Mouse (Mus musculus) heart, postnatal 0 days (tissue): ENCODE data around the gene Gm3336. TPM values are rescaled to one million over a fixed set of nuclear protein-coding genes. Genes with fewer than 3 reads are reported as not detected.

Source experiments
- ATAC-seq: fragments of 200-750 bp; cut with Nextera tagmentation; 2 replicates; pipeline ENCODE4 v1.8.0; 2017; ENCODE audit warnings: low read depth, moderate number of reproducible peaks, moderate library complexity; ENCODE audit not compliant: insufficient read depth
- DNase-seq: peaks from one replicate; pipeline ENCODE4 v3.0.0-alpha.2; 2016; ENCODE audit warnings: low spot score
- H3K27ac ChIP-seq: fragments of 300-500 bp; sonication (generic); 2 replicates; pipeline ENCODE4 v1.5.1; 2014; ENCODE audit warnings: low read depth, mild to moderate bottlenecking
- H3K27me3 ChIP-seq: fragments of 300-500 bp; sonication (generic); 2 replicates; pipeline ENCODE4 v1.6.1; 2014; ENCODE audit warnings: low read length, mixed read lengths; ENCODE audit not compliant: control insufficient read depth, insufficient read depth
- H3K36me3 ChIP-seq: fragments of 300-500 bp; sonication (generic); replicated peaks from 2 replicates; pipeline ENCODE4 v1.6.1; 2014; ENCODE audit warnings: low read length, mixed read lengths; ENCODE audit not compliant: control insufficient read depth, insufficient read depth
- H3K4me1 ChIP-seq: fragments of 300-500 bp; sonication (generic); 2 replicates; pipeline ENCODE4 v1.6.1; 2014; ENCODE audit warnings: antibody characterized with exemption; ENCODE audit not compliant: control insufficient read depth, insufficient read depth
- H3K4me2 ChIP-seq: fragments of 300-500 bp; sonication (generic); 2 replicates; pipeline ENCODE4 v1.6.1; 2014; ENCODE audit warnings: low read depth, mild to moderate bottlenecking, low read length, moderate library complexity
- H3K4me3 ChIP-seq: fragments of 300-500 bp; sonication (generic); 2 replicates; pipeline ENCODE4 v1.5.1; 2014; ENCODE audit warnings: low read depth, low read length
- H3K9ac ChIP-seq: fragments of 300-500 bp; sonication (generic); replicated peaks from 2 replicates; pipeline ENCODE4 v1.6.1; 2014; ENCODE audit warnings: low read depth, low read length, mixed read lengths
- H3K9me3 ChIP-seq: fragments of 300-500 bp; sonication (generic); replicated peaks from 2 replicates; pipeline ENCODE4 v1.6.1; 2016; ENCODE audit warnings: low read length; ENCODE audit not compliant: control insufficient read depth
- CTCF ChIP-seq: IDR thresholded peaks from 2 replicates; pipeline ENCODE4 v1.5.1; 2016; ENCODE audit warnings: antibody characterized with exemption, control low read depth, low read depth
- EP300 ChIP-seq: IDR thresholded peaks from 2 replicates; pipeline ENCODE4 v1.6.1; 2016; ENCODE audit warnings: antibody characterized with exemption, low read depth
- whole genome bisulfite sequencing: fragments of 180-500 bp; shearing (Covaris S2); extraction: QIAGEN DNeasy Blood & Tissue Kit; methylation state at CpG from one replicate; pipeline ENCODE4 v1.1.7; 2014; 5-methylcytosine and 5-hydroxymethylcytosine counted together
- polyA plus RNA-seq: library from polyadenylated mRNA; unstranded; fragments of >200 nt; fragmentation: Nextera tagmentation; extraction: Ambion mirVana; gene quantifications from 2 replicates; pipeline ENCODE4 v1.2.1, GENCODE M21; 2015
- total RNA-seq: library from RNA; depleted of rRNA; stranded (reverse); fragments of >200 nt; gene quantifications from 2 replicates; pipeline ENCODE4 v1.2.3, GENCODE M21; 2014; ENCODE audit warnings: low replicate concordance

Gene Gm3336
- total and polyA plus RNA-seq, 2 experiments from 2014 or later = not detected

- under 1% methylated on average over 79 of the region's 89 CpGs for WGBS
- no peaks in the 10 kb centered on the region for H3K9me3 ChIP-seq
- peak overlapping the region; percentile 70 for H3K4me2 ChIP-seq
- 0 out of 2 replicates have a peak, but pooled peaks have one; percentile 6 for TF ChIP-seq CTCF
- TF ChIP-seq EP300 = no peak; the same call in 1 of the 2 replicates
- peak overlapping the region; percentile 93 for H3K4me3 ChIP-seq
- DNase-seq (no peak), ATAC-seq (peak; percentile 9; the same call in 1 of the 2 replicates)
- peak overlapping the region; percentile 99 for H3K27ac ChIP-seq
- peak overlapping the region; percentile 100 for H3K9ac ChIP-seq
- no peaks in the 10 kb centered on the region for H3K27me3 ChIP-seq
- no peaks in the 10 kb centered on the region for H3K36me3 ChIP-seq
- H3K4me1 ChIP-seq = peaks cover 43% of the 10 kb centered on the region
These were observed 19.1 kb upstream of the Gm3336 start for GRCm38 (mm10) chr8:70699116-70699833.

DNA sequence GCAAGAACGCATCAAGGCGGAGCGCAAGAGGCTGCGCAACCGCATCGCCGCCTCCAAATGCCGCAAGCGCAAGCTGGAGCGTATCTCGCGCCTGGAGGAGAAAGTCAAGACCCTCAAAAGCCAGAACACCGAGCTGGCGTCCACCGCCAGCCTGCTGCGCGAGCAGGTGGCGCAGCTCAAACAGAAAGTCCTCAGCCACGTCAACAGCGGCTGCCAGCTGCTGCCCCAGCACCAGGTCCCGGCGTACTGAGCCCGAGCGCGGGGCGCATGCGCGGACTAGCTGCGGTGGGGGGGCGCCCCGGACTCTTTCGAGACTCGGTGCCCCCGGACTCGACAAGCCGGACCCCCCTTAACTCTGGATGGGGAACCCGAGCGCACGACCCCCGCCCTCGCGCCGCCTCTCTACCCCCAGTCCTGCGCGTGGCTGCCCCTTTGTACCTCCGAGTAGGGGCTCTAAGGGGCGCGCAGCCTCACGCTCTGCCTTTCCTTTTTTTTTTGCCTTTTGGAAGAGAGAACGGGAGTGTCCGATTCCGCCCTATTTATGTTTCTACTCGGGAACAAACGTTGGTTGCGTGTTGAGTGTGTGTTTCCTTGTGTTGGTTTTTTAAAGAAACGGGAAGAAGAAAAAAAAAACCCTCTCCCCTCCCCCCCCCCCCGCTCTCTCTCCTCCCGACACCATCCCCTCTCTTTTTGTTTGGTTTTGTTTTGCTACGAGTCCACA, 18.3 kb upstream of the Gm3336 start:
- peak; percentile 69 for DNase-seq
- 0 out of 2 replicates have a peak, but pooled peaks have one; percentile 3 for ATAC-seq
- WGBS = under 1% methylated on average over 58 of the region's 59 CpGs
- no peaks in the 10 kb centered on the region for H3K9me3 ChIP-seq
- peaks cover 43% of the 10 kb centered on the region for H3K4me1 ChIP-seq
- no peaks in the 10 kb centered on the region for H3K36me3 ChIP-seq
- H3K27me3 ChIP-seq = no peaks in the 10 kb centered on the region
- peak overlapping the region; percentile 99 for H3K27ac ChIP-seq
- peak overlapping the region; percentile 70 for H3K4me2 ChIP-seq
- peak overlapping the region; percentile 93 for H3K4me3 ChIP-seq
- TF ChIP-seq CTCF (no peak), EP300 (no peak)
- peak overlapping the region; percentile 100 for H3K9ac ChIP-seq

DNA sequence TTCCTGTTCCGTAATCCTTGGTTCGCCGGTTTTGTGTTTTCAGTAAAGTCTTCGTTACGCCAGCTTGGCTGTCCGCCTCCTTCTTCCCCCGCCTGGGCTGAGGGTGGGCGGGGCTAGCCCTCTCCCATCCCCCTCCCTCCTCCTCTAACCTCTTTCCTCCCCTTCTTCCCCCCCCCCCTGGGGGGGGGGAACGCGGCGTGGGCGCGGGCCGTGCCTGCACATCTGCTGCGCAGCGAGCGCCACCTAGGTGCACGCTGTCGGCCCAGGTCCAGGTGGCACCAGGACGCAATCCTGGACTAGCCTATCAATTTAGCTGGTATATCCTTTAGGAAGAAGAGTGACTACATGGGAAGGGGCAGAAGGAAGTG, 17.8 kb upstream of the Gm3336 start:
- peaks cover 39% of the 10 kb centered on the region for H3K4me1 ChIP-seq
- peak overlapping the region; percentile 93 for H3K4me3 ChIP-seq
- no peaks in the 10 kb centered on the region for H3K27me3 ChIP-seq
- H3K27ac ChIP-seq = peak overlapping the region; percentile 99
- H3K9me3 ChIP-seq = no peaks in the 10 kb centered on the region
- 1% methylated on average over 20 of the region's 20 CpGs for WGBS
- peak; percentile 88 for DNase-seq
- peak; percentile 83 for TF ChIP-seq CTCF
- TF ChIP-seq EP300 = peak; percentile 79; the same call in 1 of the 2 replicates
- no peaks in the 10 kb centered on the region for H3K36me3 ChIP-seq
- H3K9ac ChIP-seq = peak overlapping the region; percentile 100
- peak overlapping the region; percentile 70 for H3K4me2 ChIP-seq
- ATAC-seq = peak; percentile 7

DNA sequence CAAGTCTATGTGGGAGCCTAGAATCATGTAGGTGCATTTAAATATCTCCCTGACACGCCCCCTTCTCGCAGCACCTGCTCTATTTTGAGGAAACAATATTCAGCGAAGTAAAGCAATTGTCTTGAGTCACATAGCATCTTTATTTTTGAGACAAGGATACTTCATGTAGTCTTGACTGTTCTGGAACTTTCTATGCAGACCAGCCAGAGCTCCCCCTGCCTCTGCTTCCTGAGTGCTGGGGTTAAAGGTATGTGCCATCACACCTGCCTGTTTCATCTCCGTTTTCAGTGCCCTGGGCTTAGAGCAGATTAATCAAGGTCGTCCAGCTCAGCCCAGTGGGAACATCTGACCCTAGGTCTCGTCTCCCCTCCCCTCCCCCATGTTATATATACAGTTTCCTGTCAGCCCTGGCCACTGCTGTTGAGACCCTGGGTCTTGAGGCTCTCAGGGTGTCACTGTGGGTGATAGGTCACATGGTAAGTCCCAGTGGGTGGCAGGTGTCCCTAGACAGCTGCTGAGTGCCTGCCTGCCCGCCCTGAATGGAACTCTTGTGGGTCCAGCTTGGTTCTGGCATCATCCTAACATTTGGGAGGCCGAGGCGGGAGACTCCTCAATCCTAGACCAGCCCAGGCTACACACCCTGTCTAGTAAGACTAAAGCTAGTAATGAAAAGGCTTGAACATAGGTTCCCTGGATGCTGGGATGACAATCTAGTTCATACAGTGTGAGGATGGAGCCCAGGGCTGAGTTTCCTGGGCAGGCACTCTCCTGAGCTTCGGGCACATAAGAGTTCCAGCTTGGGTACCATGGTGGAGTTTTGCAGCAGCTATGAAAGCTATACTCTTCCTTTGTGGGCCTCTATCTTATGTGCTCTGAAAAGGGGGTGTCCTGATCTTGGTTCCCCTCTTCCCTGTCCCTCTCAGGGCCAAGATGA, 17.0 kb upstream of the Gm3336 start:
- Histone ChIP-seq H3K27ac (no peak overlapping the region), H3K27me3 (no peaks in the 10 kb centered on the region), H3K4me1 (peaks cover 33% of the 10 kb centered on the region), H3K36me3 (no peaks in the 10 kb centered on the region), H3K9ac (peak overlapping the region; percentile 100), H3K4me2 (peak overlapping the region; percentile 70), H3K9me3 (no peaks in the 10 kb centered on the region), H3K4me3 (peak overlapping the region; percentile 93)
- DNase-seq (no peak), ATAC-seq (no peak)
- TF ChIP-seq CTCF (no peak), EP300 (no peak)
- WGBS = 48% methylated on average over 10 of the region's 10 CpGs
